Mouse (Mus musculus): ENCODE results near the gene Pfn1. TPM values are rescaled to one million over a fixed set of nuclear protein-coding genes. Genes with fewer than 3 reads are reported as not detected.

Pfn1 gene
- polyA plus RNA-seq, 1 experiment from 2014 or later: 977 TPM

DNA sequence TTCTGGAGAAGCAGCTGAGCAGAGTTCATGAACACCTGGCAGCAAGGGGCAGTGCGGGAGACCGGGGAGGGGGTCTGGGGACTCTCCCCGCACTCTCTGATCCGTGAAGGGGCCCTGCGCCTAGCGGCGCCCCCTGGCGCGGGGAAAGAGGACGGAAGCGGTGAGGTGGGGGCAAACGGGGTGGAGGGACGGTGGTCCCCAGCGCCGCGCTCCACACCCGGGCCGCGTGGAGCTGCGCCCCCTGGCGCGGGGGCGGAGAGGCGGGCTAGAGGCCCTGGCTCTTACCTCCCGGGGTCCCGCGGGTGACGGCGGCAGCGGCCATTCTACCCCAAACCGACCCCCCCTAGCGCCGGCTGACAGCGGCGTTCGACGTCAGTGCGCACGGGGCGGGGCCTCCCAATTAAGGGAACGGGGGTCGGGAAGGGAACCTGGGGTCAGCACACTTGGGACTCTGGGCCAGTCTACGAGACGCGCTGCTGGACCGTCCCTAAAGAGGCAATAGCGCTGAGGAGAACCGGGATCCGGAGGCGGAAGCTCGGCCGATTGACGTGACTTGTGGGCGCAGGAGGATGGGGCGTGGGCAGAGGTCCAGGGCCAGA, 33.3 kb upstream of the Pfn1 start, which contains the start of gene Camta2:
Gene Camta2 (minus strand): TSS at position 505 of the 599 bp plus-strand sequence.
- H3K4me2 ChIP-seq: peak within 1 kb of the TSS; percentile 85
- under 1% methylated on average over 47 of the region's 55 CpGs for WGBS
- H3K36me3 ChIP-seq (ENCODE audit: poor library complexity, severe bottlenecking): peaks cover 24% of the 10 kb centered on the region
- peak; percentile 82 for ATAC-seq
- no peaks in the 10 kb centered on the region for H3K9me3 ChIP-seq (replicated peaks)
- peak within 1 kb of the TSS; percentile 91 for H3K9ac ChIP-seq
- peak within 1 kb of the TSS; percentile 89 for H3K4me3 ChIP-seq
- H3K4me1 ChIP-seq: peaks cover 29% of the 10 kb centered on the region
- H3K27me3 ChIP-seq: no peaks in the 10 kb centered on the region
- H3K27ac ChIP-seq: peak within 1 kb of the TSS; percentile 85

DNA sequence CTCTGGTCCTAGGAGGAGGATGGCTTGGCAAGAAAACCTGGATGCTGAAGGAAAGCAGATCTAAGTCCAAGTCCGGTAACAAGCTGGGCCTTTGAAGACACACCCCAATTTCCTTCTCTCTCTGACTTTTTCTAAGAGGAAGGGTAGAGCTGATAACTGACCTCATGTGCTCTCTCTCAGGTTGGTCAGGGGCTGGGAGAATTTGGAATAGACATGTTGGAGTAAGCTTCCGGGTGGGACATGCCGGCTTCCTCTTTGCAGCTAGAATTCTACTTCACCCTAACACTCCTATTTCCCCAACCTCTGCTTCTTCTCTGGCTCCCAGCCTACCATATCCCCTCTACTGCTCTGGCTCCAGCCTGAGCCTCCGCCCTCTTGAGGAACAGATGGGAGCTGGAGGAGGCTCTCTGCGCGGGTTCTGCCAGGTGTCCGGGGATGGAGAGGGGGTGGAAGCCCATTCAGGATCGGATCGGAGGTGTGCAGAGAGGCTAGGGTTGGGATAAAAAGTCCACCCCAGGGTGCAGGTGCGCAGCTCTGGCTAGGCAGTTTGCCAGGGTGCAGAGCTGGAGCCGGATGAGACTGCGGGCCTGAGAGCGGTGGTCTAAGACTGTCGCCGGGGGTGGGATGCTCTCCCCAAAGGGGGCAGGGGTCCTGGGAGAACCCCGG, 32.6 kb upstream of the Pfn1 start:
- ATAC-seq: peak; percentile 73
- Histone ChIP-seq H3K4me1 (peaks cover 35% of the 10 kb centered on the region), H3K4me2 (peak overlapping the region; percentile 85), H3K36me3 (ENCODE audit: poor library complexity, severe bottlenecking) (peaks cover 26% of the 10 kb centered on the region), H3K27me3 (no peaks in the 10 kb centered on the region), H3K9me3 (replicated peaks) (no peaks in the 10 kb centered on the region), H3K4me3 (peak overlapping the region; percentile 89), H3K27ac (peak overlapping the region; percentile 85), H3K9ac (peak overlapping the region; percentile 91)
- 5% methylated on average over 16 of the region's 16 CpGs for WGBS

DNA sequence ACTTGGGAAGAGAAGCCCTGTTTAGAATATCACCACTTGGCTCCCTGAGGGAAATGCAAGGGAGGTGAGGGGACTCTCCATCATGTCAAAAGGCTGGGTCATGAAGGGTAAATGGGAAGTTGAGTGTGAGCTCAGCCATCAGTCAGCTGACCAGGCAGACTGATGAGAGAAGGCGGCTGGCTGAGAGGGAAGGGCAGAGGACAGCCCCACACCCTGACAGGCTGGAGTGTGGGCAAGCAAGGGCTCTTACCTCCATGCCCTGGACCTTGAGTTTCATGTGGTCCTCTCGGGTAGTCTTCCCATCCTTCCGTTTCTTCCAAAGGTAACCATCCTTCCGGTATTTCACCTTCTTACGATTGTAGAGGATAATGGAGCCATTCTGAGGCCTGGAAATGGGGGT, 29.2 kb upstream of the Pfn1 start:
- no peaks in the 10 kb centered on the region for H3K9me3 ChIP-seq (replicated peaks)
- no peak overlapping the region for H3K4me2 ChIP-seq
- H3K4me1 ChIP-seq: peaks cover 37% of the 10 kb centered on the region
- H3K9ac ChIP-seq: no peak overlapping the region
- ATAC-seq: no peak
- no peaks in the 10 kb centered on the region for H3K27me3 ChIP-seq
- no peak overlapping the region for H3K27ac ChIP-seq
- peaks cover 53% of the 10 kb centered on the region for H3K36me3 ChIP-seq (ENCODE audit: poor library complexity, severe bottlenecking)
- no peak overlapping the region for H3K4me3 ChIP-seq
- WGBS: 91% methylated on average over 5 of the region's 5 CpGs

- peak overlapping the region; percentile 12; the same call in 1 of the 2 replicates for H3K4me3 ChIP-seq
- peaks cover 63% of the 10 kb centered on the region for H3K36me3 ChIP-seq (ENCODE audit: poor library complexity, severe bottlenecking)
- H3K9me3 ChIP-seq (replicated peaks): no peaks in the 10 kb centered on the region
- H3K27ac ChIP-seq: peak overlapping the region; percentile 62
- peak overlapping the region; percentile 30 for H3K4me2 ChIP-seq
- peak; percentile 80 for ATAC-seq
- H3K27me3 ChIP-seq: no peaks in the 10 kb centered on the region
- peaks cover 26% of the 10 kb centered on the region for H3K4me1 ChIP-seq
- 8% methylated on average over 11 of the region's 11 CpGs for WGBS
- H3K9ac ChIP-seq: peak overlapping the region; percentile 43; the same call in 1 of the 2 replicates
Observed at GRCm38 (mm10) chr11:70681897-70682581, 27.6 kb upstream of the Pfn1 start.

DNA sequence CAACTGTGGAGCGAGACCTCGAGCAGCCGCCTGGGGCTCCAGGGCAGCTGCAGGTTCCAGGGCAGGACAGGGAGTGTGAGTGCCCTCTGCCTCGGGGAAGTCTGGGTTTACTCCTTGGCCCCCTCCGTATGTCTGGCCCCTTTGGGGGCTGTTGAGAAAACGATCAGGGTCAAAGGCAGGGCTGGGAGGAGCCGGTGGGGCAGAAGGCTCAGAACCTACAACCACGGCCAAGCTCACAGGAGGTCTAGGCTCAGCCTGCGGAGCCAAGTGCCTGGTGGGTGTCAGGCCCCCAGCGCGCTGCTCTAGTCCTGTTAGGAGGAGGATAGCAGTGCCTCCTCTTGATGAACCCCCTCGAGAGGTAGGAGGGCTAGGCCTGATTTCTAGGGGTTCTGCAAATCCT, 26.7 kb upstream of the Pfn1 start:
- H3K4me3 ChIP-seq: no peak overlapping the region
- 62% methylated on average over 12 of the region's 12 CpGs for WGBS

DNA sequence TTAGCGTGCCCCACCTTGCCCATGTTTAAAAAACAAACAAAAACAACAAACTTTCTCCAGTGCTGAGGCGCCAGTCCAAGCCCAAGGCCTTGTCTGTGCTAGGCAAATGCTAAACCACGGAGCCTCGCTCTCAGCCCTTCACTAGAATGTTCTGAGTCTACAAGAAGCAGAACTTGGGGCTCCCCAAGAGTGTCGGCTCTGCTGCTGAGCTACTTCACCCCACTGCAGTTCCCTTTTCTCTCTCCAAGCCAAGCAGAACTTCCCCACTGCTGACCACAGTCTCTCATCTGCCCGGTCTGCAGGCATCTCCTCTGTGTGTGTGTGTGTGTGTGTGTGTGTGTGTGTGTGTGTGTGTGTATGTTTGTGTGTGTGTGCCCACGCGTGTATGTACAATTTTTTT, 25.4 kb upstream of the Pfn1 start:
- no peak for ATAC-seq
- no peak overlapping the region for H3K4me2 ChIP-seq
- no peak overlapping the region for H3K4me3 ChIP-seq
- H3K4me1 ChIP-seq: peaks cover 15% of the 10 kb centered on the region
- H3K36me3 ChIP-seq (ENCODE audit: poor library complexity, severe bottlenecking): peaks cover 76% of the 10 kb centered on the region
- 91% methylated on average over 8 of the region's 8 CpGs for WGBS
- H3K27ac ChIP-seq: no peak overlapping the region
- H3K9ac ChIP-seq: no peak overlapping the region
- no peaks in the 10 kb centered on the region for H3K27me3 ChIP-seq
- H3K9me3 ChIP-seq (replicated peaks): no peaks in the 10 kb centered on the region

More for the DNA sequence above, 26.7 kb upstream of the Pfn1 start:
- 0 out of 2 replicates have a peak overlapping the region, but pooled peaks have one; percentile 62 for H3K27ac ChIP-seq
- H3K27me3 ChIP-seq: no peaks in the 10 kb centered on the region
- 0 out of 2 replicates have a peak overlapping the region, but pooled peaks have one; percentile 21 for H3K9ac ChIP-seq
- ATAC-seq: 0 out of 2 replicates have a peak, but pooled peaks have one; percentile 29
- peaks cover 18% of the 10 kb centered on the region for H3K4me1 ChIP-seq
- no peak overlapping the region for H3K4me2 ChIP-seq
- no peaks in the 10 kb centered on the region for H3K9me3 ChIP-seq (replicated peaks)
- peaks cover 70% of the 10 kb centered on the region for H3K36me3 ChIP-seq (ENCODE audit: poor library complexity, severe bottlenecking)

DNA sequence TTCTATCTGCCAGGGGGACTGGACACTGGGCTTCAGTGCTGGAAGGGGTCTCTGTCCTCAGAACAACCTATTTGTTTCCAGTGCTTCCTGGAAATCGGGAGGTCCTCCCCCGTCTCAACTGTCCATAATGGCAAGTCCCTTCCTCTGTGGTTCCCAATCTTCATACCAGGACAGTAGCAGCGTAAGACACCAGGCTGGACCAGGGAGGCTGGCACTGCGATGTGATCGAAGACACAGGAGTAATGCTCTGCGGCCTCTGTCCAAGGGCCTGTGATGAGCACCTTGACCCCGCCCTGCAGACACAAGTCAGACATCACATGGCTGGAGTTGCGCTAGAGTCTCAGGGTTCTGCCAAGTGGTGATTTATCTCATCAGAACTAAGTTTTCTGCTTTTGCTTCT, 24.9 kb upstream of the Pfn1 start:
- Histone ChIP-seq H3K4me3 (no peak overlapping the region), H3K9me3 (replicated peaks) (no peaks in the 10 kb centered on the region), H3K9ac (no peak overlapping the region), H3K4me1 (peaks cover 15% of the 10 kb centered on the region), H3K27me3 (no peaks in the 10 kb centered on the region), H3K27ac (no peak overlapping the region), H3K4me2 (no peak overlapping the region), H3K36me3 (ENCODE audit: poor library complexity, severe bottlenecking) (peaks cover 78% of the 10 kb centered on the region)
- ATAC-seq: no peak
- WGBS: 96% methylated on average over 8 of the region's 8 CpGs

- Histone ChIP-seq H3K27me3 (no peaks in the 10 kb centered on the region), H3K9ac (no peak overlapping the region), H3K4me2 (no peak overlapping the region), H3K4me3 (no peak overlapping the region), H3K9me3 (replicated peaks) (no peaks in the 10 kb centered on the region), H3K27ac (no peak overlapping the region), H3K4me1 (peaks cover 15% of the 10 kb centered on the region), H3K36me3 (ENCODE audit: poor library complexity, severe bottlenecking) (peaks cover 78% of the 10 kb centered on the region)
- no peak for ATAC-seq
- 88% methylated on average over 2 of the region's 2 CpGs for WGBS
Observed at GRCm38 (mm10) chr11:70678576-70678975, 24.1 kb upstream of the Pfn1 start.

DNA sequence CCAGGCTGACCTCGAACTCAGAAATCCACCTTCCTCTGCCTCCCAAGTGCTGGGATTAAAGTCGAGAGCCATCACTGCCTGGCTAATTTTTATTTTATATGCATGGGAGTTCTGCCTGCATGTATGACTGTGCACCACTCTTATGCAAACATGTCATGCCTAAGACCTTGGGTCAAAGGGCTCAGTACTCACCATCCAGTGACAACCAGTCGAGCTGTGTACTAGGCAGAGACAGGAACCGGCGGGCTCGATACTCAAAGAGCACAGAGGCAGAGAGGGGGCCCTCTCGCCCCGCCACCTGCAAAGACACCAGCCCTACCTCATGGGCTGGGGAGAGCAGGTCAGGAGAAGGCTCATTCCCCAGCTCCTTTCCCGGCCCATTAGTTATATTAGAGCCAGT, 23.6 kb upstream of the Pfn1 start:
- H3K27me3 ChIP-seq: no peaks in the 10 kb centered on the region
- peaks cover 15% of the 10 kb centered on the region for H3K4me1 ChIP-seq
- no peak overlapping the region for H3K27ac ChIP-seq
- peaks cover 75% of the 10 kb centered on the region for H3K36me3 ChIP-seq (ENCODE audit: poor library complexity, severe bottlenecking)
- no peak overlapping the region for H3K9ac ChIP-seq
- no peaks in the 10 kb centered on the region for H3K9me3 ChIP-seq (replicated peaks)
- ATAC-seq: no peak
- H3K4me3 ChIP-seq: no peak overlapping the region
- no peak overlapping the region for H3K4me2 ChIP-seq
- WGBS: 79% methylated on average over 9 of the region's 9 CpGs

DNA sequence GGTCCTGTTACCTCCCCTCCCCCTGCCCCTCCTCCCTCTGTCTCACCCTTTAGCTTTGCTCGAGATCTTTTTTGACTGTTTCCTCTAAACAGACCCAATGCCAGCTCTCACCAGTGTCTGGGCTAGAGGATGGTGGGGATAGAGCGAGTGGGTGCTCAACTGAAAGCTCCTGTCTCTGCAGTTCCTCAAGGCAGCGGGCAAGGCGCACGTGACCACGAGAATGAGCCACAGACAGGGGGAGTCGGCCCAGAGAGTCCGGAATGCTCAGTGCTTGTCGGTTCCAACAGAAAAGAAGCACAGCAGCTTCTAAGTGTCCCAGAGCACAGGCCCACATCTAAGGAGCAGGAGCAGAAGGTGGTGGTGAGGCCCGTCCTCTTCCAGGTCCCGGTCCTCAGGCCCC, 20.1 kb upstream of the Pfn1 start:
- no peaks in the 10 kb centered on the region for H3K27me3 ChIP-seq
- ATAC-seq: no peak

DNA sequence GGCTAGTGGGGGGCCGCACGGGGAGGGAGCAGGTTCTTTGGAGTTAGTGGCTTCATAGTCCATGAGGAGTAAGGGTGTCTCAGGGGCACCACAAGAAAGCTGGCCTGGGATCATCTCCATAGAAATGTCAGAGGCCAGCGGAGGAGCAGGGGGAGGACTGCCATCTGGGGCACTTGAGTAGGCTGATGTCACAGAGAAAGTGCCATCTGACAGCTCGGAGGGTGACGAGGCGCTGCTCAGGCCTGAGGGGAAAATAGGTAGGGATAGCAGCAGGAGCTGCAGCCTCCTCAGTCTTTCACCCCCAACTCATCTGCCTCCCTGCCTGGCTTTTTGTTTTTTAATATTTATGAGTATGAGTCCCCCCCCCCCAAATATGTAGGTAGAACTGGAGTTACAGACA, 19.6 kb upstream of the Pfn1 start:
- WGBS: 48% methylated on average over 6 of the region's 6 CpGs
- Histone ChIP-seq H3K27ac (no peak overlapping the region), H3K4me1 (peaks cover 14% of the 10 kb centered on the region), H3K9ac (no peak overlapping the region), H3K36me3 (ENCODE audit: poor library complexity, severe bottlenecking) (peaks cover 60% of the 10 kb centered on the region), H3K9me3 (replicated peaks) (no peaks in the 10 kb centered on the region), H3K4me3 (no peak overlapping the region), H3K27me3 (no peaks in the 10 kb centered on the region), H3K4me2 (no peak overlapping the region)
- ATAC-seq: no peak

More for the DNA sequence above, 20.1 kb upstream of the Pfn1 start:
- no peak overlapping the region for H3K4me3 ChIP-seq
- H3K36me3 ChIP-seq (ENCODE audit: poor library complexity, severe bottlenecking): peaks cover 64% of the 10 kb centered on the region
- WGBS: 68% methylated on average over 11 of the region's 11 CpGs
- H3K27ac ChIP-seq: no peak overlapping the region
- H3K9ac ChIP-seq: no peak overlapping the region
- no peak overlapping the region for H3K4me2 ChIP-seq
- H3K4me1 ChIP-seq: peaks cover 14% of the 10 kb centered on the region
- no peaks in the 10 kb centered on the region for H3K9me3 ChIP-seq (replicated peaks)
